Mouse (Mus musculus): ENCODE data around the gene Col6a6.
A peak's percentile ranks its signal among the peaks of the same experiment; 100 is the strongest.
"Not testable (repeated sequence)": the region's sequence is repeated elsewhere in the genome, so short reads cannot be mapped to it uniquely, and the experiment has no call there.

The Col6a6 gene

DNA sequence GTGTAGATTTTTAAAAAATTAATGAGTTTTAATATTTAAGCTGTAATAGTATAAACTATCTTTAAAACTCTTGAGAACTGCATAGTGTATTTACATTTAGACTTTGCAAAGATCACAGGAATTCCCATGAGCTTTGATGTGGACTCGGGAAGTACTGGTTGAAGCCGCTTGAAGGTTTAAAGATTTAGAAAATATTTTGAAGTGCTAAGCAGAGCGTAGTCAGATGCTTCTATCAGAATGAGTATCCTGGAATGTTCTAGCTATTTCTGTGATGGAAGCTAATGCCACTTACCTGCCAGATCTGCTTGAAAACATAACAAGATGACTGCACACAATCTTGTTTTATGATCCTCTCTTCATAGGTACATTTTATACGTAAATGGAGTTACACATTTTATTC is 157.0 kb downstream of the Col6a6 start:
- DNase-seq (ENCODE audit: low spot score in 2 of 2) = no peak

DNA sequence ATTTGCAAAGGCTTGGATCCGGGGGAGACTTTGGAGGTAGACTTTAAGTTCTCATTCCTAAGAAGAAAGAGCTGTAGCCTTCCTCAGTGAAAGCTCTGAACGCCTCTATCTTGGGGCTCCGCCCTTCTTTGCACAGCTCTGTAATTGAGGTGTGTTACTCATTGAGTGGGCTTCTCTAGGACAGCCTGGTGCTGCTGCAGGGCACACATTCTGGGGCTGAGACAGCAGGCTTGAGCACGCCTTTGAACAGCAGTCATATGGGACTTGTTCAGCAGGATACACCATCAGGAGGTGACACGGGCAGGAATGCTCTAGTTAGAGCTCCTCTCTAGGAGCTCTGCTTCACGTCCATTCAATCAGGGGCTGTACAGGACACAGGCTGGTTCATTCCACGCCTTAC is 162.7 kb downstream of the Col6a6 start:
- DNase-seq (ENCODE audit: low spot score in 2 of 2) = no peak

DNA sequence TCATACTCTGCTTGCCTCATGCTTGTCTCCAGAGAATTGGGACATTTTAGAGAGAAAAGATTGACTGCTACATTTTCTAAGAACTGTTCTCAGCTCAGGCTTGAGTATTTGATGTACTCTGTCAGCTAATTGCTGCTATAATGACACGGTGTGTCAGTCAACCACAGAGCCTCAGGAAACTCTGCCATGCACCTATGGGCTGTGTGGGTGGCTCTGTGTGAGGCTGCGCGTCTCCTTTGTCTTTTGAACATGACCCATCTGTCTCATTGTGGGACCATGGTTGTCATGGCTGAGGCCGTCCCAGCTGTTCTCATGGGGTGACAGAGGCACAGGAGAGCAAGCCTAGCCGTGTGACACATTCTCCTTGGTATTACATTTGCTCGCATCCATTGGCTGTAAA is 168.1 kb downstream of the Col6a6 start:
- no peak for DNase-seq (ENCODE audit: low spot score in 2 of 2)

DNA sequence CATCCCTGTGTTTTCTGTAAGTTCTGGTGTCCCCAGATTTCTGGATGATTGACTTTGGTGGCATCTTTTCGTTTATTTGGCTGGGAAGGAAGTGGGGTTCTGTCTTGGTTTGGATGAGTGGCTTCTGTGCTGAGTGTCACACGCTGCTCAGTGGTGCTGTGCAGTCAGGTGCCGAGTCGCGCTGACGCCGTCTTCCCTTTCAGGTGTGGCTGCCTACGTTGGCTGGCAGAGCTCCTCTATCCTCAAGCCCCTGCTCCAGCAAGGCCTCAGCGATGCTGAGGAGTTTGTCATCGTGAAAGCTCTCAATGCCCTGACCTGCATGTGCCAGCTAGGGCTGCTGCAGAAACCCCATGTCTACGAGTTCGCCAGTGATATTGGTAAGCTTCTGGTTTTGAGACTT is 169.7 kb downstream of the Col6a6 start:
- DNase-seq (ENCODE audit: low spot score in 2 of 2) = no peak

DNA sequence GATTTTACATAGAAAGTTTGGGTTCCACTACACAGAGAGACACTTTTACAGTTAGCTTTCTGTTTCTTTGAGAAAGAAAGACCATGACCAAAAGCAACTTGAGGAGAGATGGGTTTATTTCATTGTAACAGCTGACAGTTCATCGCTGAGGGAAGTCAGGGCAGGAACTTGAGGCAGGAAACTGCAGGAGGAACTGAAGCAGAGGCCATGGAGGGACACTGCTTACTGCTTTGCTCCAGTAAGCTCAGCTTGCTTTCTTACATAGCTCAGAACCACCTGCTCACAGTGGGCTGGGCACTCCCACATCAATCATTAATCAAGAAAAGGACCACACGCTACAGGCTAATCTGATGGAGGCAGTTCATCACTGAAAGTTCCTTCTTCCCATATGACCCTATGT is 171.8 kb downstream of the Col6a6 start:
- no peak for DNase-seq (ENCODE audit: low spot score in 2 of 2)

DNA sequence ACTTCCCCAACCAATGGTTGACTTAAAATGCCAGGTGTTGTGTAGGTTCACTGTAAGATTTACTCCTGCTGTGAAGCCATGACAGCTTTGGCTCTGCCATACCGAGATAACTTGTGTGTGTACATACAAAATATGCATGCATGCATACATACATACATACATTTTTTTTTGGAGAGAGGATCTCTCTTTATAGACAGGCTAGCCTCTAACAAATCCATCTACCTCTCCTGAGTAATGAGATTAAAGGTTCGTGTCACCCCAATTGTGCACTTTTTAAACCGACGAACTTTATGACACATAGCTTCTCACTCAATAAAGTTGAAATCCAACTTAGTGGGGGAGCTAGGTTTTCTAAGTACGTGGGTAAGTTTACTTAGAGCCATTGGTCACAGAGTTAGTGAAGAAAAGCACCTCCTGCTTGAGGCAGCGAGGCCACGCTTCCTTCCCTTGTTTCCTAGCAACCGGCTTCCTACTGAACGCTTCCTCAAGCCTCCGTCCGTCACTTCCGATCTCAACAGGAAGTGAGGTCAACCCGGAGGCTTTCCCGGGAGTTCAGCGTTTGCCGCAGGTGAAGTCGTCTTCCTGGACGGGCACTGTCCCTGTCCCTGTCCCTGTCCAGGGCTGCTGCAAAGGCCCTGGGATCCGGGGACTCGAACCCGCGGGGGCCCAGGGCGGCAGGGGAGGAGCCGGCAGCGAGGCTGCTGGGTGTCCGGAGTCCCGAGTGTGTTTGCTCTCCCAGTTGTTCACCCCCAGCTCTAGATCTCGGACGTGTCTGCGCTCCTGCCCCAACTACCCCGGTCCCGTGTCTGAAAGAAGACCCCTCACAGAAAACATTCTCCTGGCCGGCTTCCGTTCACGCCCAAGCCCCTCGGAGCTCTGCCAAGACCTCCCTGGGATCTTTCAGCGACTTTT is 185.2 kb downstream of the Col6a6 start, which contains the start of gene Pik3r4:
TSS of gene Pik3r4 (plus strand) at position 519 of the 912 bp plus-strand sequence.
- DNase-seq (ENCODE audit: low spot score in 2 of 2) = peak; percentile 77 to 86

DNA sequence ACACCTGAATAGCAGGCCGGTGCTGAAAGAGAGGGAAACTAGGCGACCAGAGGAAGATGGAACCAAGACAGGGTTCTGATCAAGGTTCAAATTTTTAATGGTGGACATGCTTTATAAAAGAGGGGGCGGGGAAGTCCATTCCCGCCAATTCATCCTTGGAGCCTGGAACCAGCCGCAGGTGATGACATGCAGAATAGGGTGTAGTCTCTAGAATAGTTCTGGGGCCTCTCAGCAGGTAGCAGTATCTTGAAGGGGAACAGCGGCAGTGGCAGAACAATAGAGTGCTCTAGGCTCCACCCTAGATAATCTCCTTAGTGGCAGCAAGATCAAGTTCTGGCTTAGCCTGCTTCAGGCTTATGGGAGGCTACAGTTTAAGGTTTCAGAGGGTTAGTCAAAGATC is 186.6 kb downstream of the Col6a6 start:
- DNase-seq (ENCODE audit: low spot score in 2 of 2) = not testable (repeated sequence)
